Mouse (Mus musculus): ENCODE data around the gene Lmx1a.

The Lmx1a gene

GRCm38 (mm10) chr1:167878354-167878753 is 189.3 kb downstream of the Lmx1a start:
- no peak for DNase-seq (ENCODE audit: low spot score in 2 of 2)

DNA sequence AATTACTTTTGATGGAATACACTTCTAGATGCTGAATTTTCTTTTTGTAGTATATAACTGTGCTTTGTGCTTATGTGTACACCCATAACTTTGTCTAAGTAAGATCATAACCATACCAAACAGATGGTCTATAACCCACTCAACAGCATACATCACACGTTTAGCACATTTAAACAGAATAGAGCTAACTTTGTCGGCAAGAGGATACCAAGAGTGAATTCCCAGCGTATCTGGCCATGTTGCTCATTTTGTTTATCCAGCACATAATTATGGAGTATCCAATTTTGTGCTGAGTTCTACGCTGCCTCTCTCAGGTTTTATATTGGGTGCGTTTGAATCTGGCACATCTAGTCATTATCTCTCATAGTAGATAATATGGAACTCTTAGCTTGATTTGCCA is 196.7 kb downstream of the Lmx1a start:
- no peak for DNase-seq (ENCODE audit: low spot score in 2 of 2)

DNA sequence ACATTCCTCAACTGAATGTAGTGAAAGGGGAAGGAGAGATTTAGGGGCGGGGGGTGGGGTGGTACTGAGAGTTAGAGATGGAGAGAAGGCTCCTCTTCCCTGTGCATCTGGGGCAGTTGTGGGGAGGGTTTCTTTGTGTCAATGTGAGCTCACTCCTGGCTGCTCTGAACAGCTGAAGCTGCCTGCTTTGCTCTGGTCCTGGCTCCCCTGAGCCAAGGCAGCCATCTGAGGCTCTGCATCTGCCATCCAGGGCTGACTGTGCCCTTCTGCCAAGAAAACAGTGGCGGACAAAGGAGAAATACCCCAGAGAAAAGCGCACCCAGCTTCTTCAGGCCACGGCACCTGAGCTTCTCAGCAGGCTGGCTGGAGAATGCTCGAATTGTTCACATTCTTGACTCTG is 199.1 kb downstream of the Lmx1a start:
- no peak for DNase-seq (ENCODE audit: low spot score in 2 of 2)

DNA sequence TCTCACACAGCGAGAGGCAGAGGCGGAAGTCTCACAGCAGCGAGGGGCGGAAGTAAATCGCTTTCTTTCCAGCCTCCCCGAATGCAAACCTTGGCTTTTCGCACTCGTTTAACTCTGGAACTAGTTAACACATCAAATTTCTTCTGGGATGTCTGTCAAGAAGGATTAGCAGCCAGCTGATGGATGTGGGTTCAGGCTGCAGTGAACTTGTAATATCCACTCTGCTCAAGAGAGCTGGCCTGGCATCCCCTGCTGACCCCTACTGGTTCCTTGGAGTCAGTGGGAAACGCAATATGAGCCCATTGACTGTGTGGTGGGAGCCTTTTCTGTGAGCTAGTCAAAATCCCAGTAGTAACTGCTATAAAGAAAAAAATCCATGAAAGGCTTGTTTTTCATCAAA is 199.8 kb downstream of the Lmx1a start:
- DNase-seq (ENCODE audit: low spot score in 2 of 2), result no peak

GRCm38 (mm10) chr1:167896234-167896633 is 207.2 kb downstream of the Lmx1a start:
- no peak for DNase-seq (ENCODE audit: low spot score in 2 of 2)

Measured in spleen, postnatal 36 days (tissue).